Mouse (Mus musculus) v-Abl transformed pro-B cells (cell line): ENCODE measurements around the gene Ccp110.

Experiments used
- in situ Hi-C, 2 experiments: fragments of 400-800 bp; cut with MboI; formaldehyde crosslinking; loops; one replicate each; pipeline ENCODE4 v1.15.1; 2025; ENCODE audit not compliant: unreplicated experiment in 2 of 2

Ccp110 gene

GRCm38 (mm10) chr7:118765604-118766003, 53.3 kb downstream of the Ccp110 start:
- in situ Hi-C loops: loop anchor here (5.0 to 25.0 kb wide), 4 partner anchors 232 to 1872 kb away; partner anchors contain the start of genes Acsm5 (in 2 of the 2), Gprc5b (in 2 of the 2), Uqcrc2 (in 2 of the 2) and Gp2 (in 1 of the 2)

GRCm38 (mm10) chr7:118766119-118766833, 53.9 kb downstream of the Ccp110 start:
- in situ Hi-C loops: loop anchor here (5.0 to 25.0 kb wide), 4 partner anchors 231 to 1871 kb away; partner anchors contain the start of genes Acsm5 (in 2 of the 2), Gprc5b (in 2 of the 2), Uqcrc2 (in 2 of the 2) and Gp2 (in 1 of the 2)

- in situ Hi-C loops: loop anchor here (5.0 to 25.0 kb wide), 4 partner anchors 230 to 1870 kb away; partner anchors contain the start of genes Acsm5 (in 2 of the 2), Gprc5b (in 2 of the 2), Uqcrc2 (in 2 of the 2) and Gp2 (in 1 of the 2)
Observed at GRCm38 (mm10) chr7:118766834-118767224, 54.5 kb downstream of the Ccp110 start.

- in situ Hi-C loops: loop anchor here (5.0 to 25.0 kb wide), 4 partner anchors 228 to 1868 kb away; partner anchors contain the start of genes Acsm5 (in 2 of the 2), Gprc5b (in 2 of the 2), Uqcrc2 (in 2 of the 2) and Gp2 (in 1 of the 2)
Observed at GRCm38 (mm10) chr7:118769208-118769607, 56.9 kb downstream of the Ccp110 start.

GRCm38 (mm10) chr7:118769655-118770054, 57.3 kb downstream of the Ccp110 start:
- in situ Hi-C loops: loop anchor here (5.0 to 25.0 kb wide), 4 partner anchors 228 to 1868 kb away; partner anchors contain the start of genes Acsm5 (in 2 of the 2), Gprc5b (in 2 of the 2), Uqcrc2 (in 2 of the 2) and Gp2 (in 1 of the 2)

GRCm38 (mm10) chr7:118773027-118773426, 60.7 kb downstream of the Ccp110 start:
- in situ Hi-C loops: loop anchor here (25.0 kb wide), 2 partner anchors 689 to 1864 kb away; partner anchors contain the start of genes Uqcrc2 (in 2 of the 2) and Gp2 (in 1 of the 2)

GRCm38 (mm10) chr7:118775991-118776390, 63.6 kb downstream of the Ccp110 start:
- in situ Hi-C loops: no loop called here

GRCm38 (mm10) chr7:118776491-118776890, 64.1 kb downstream of the Ccp110 start:
- in situ Hi-C loops: no loop called here

- in situ Hi-C loops: no loop called here
Observed at GRCm38 (mm10) chr7:118777598-118778394, 65.4 kb downstream of the Ccp110 start.

- in situ Hi-C loops: no loop called here
Observed at GRCm38 (mm10) chr7:118778561-118778960, 66.2 kb downstream of the Ccp110 start.

- in situ Hi-C loops: no loop called here
Observed at GRCm38 (mm10) chr7:118783305-118784001, 71.1 kb downstream of the Ccp110 start.

- in situ Hi-C loops: no loop called here
Observed at GRCm38 (mm10) chr7:118786091-118786490, 73.7 kb downstream of the Ccp110 start.
